Mouse (Mus musculus): ENCODE measurements around the gene Hoxa11.

Hoxa11 gene

GRCm38 (mm10) chr6:52245757-52246142, at the start of gene Hoxa11:
Hoxa11 (minus strand) TSS chr6:52245810.
- DNase-seq = no peak

GRCm38 (mm10) chr6:52294616-52295015, 49.0 kb upstream of the Hoxa11 start:
- peak; percentile 20 to 26 for DNase-seq

- DNase-seq = no peak
Measured at GRCm38 (mm10) chr6:52292328-52292727, 46.7 kb upstream of the Hoxa11 start.

- no peak for DNase-seq
Measured at GRCm38 (mm10) chr6:52291021-52291860, 45.6 kb upstream of the Hoxa11 start.

GRCm38 (mm10) chr6:52290186-52290585, 44.6 kb upstream of the Hoxa11 start:
- DNase-seq = no peak

GRCm38 (mm10) chr6:52283896-52284295, 38.3 kb upstream of the Hoxa11 start:
- DNase-seq = no peak

GRCm38 (mm10) chr6:52281084-52281483, 35.5 kb upstream of the Hoxa11 start:
- no peak for DNase-seq

- no peak for DNase-seq
Measured at GRCm38 (mm10) chr6:52276920-52277319, 31.3 kb upstream of the Hoxa11 start.

- DNase-seq = no peak
Measured at GRCm38 (mm10) chr6:52276382-52276781, 30.8 kb upstream of the Hoxa11 start.

- no peak for DNase-seq
Measured at GRCm38 (mm10) chr6:52275563-52276280, 30.1 kb upstream of the Hoxa11 start.

- DNase-seq = no peak
Measured at GRCm38 (mm10) chr6:52274576-52274975, 29.0 kb upstream of the Hoxa11 start.

- no peak for DNase-seq
Measured at GRCm38 (mm10) chr6:52273656-52274280, 28.2 kb upstream of the Hoxa11 start.

GRCm38 (mm10) chr6:52272766-52273655, 27.4 kb upstream of the Hoxa11 start:
- no peak for DNase-seq

- DNase-seq = peak; percentile 59 to 67
Measured at GRCm38 (mm10) chr6:52270494-52271480, 25.2 kb upstream of the Hoxa11 start.

- DNase-seq = no peak
Measured at GRCm38 (mm10) chr6:52268756-52269155, 23.1 kb upstream of the Hoxa11 start.

- no peak for DNase-seq
Measured at GRCm38 (mm10) chr6:52268341-52268740, 22.7 kb upstream of the Hoxa11 start.

GRCm38 (mm10) chr6:52267691-52268090, 22.1 kb upstream of the Hoxa11 start:
- DNase-seq = no peak

- DNase-seq = no peak
Measured at GRCm38 (mm10) chr6:52267221-52267620, 21.6 kb upstream of the Hoxa11 start.

- no peak for DNase-seq
Measured at GRCm38 (mm10) chr6:52266666-52266985, 21.0 kb upstream of the Hoxa11 start.

- no peak for DNase-seq
Measured at GRCm38 (mm10) chr6:52265913-52266665, 20.5 kb upstream of the Hoxa11 start.
